8 mouse cellular contexts compared by ENCODE assay signal in the genomic region with DNA sequence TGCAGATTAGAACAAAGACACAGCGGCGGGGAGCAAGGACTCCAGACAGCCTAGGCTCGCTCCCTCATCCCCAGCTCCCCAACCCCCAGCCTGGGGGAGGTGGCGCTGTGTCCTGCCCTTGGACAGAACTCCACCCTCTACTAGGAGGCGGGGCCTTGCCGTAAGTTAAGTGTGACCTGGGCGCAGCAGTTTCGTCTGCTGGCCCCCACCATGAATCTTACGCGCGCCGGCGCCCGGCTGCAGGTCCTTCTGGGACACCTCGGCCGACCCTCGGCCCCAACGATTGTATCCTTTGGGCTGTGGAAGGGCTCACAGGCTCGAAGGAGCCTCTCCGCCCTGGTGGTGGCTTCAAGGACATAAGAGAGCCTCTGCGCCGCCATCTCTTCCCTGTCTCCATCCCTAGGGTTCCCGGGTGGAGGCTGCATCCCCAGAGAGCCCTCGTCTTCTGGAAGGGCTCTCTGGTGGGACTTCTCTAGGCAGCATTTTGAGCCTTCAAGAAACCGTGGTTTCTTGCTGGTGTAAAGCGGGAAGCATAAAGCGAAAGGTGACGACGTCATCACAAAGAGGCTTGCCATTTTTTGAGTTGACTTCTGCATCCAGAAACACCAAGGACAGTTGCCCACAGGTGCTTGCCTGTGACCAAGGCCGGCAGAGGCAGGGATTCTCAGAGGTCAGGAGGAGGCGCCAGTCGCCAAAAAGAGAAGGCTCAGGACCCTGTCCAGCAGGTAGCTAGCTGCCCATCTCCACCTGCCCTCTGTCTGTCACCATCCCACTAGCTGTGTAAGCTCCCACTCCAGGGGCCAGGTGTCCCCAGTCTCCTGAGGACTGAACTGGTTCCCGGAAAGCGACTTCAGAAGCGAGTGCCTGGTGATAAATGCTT. TPM values are rescaled to one million over a fixed set of nuclear protein-coding genes. Genes with fewer than 3 reads are reported as not detected.
A peak's percentile ranks its signal among the peaks of the same experiment; 100 is the strongest.
DNase-seq lines count a peak whose midpoint lies in the region; ATAC-seq and TF ChIP-seq lines count a peak whose summit lies in the region.

Gene Phyh, plus strand, starts transcription at position 160 of the 880 bp plus-strand sequence.

- WGBS in limb, embryonic 13.5 days = 7% methylated on average over 35 of the region's 35 CpGs
- 10% methylated on average over 35 of the region's 35 CpGs for WGBS in midbrain, embryonic 15.5 days

- peak within 1 kb of the TSS; percentile 94 for H3K4me3 ChIP-seq in bone marrow macrophage, adult 2 months (ENCODE audit: insufficient read depth, low read length)
- H3K4me3 ChIP-seq in embryonic fibroblast, embryonic 13.5 days (ENCODE audit: insufficient read depth, low read length) = peak within 1 kb of the TSS; percentile 53
- peak within 1 kb of the TSS; percentile 52 for H3K4me3 ChIP-seq in limb, embryonic 13.5 days
- peak within 1 kb of the TSS; percentile 49 for H3K4me3 ChIP-seq in midbrain, embryonic 15.5 days

- peak; percentile 50; the same call in 1 of the 2 replicates for TF ChIP-seq POLR2A in bone marrow macrophage, adult 2 months (IDR thresholded peaks at IDR 0.05; ENCODE audit: borderline replicate concordance, low read depth, low read length)
- peak; percentile 88 for TF ChIP-seq POLR2A in embryonic fibroblast, embryonic 13.5 days (IDR thresholded peaks at IDR 0.05; ENCODE audit: low read depth, low read length)

- DNase-seq in 3T3-L1 (ENCODE audit: low read depth, low spot score) = peak; percentile 71
- peak; percentile 92 for DNase-seq in heart, adult 9 months (ENCODE audit: low spot score in 2 of 2)
- DNase-seq in kidney, adult 9 months = peak; percentile 96
- peak; percentile 76 to 85 for DNase-seq in spleen, adult 18-20 months

- H3K4me2 ChIP-seq in limb, embryonic 13.5 days (replicated peaks) = peak within 1 kb of the TSS; percentile 67
- H3K4me2 ChIP-seq in midbrain, embryonic 15.5 days = peak within 1 kb of the TSS; percentile 76

- peaks cover 14% of the 10 kb centered on the region for H3K4me1 ChIP-seq in bone marrow macrophage, adult 2 months (ENCODE audit: control insufficient read depth, insufficient read depth, low read length)
- H3K4me1 ChIP-seq in embryonic fibroblast, embryonic 13.5 days (ENCODE audit: control insufficient read depth, insufficient read depth, low read length) = no peaks in the 10 kb centered on the region
- H3K4me1 ChIP-seq in limb, embryonic 13.5 days = peaks cover 17% of the 10 kb centered on the region
- H3K4me1 ChIP-seq in midbrain, embryonic 15.5 days = peaks cover 9% of the 10 kb centered on the region

- ATAC-seq in limb, embryonic 13.5 days (ENCODE audit: low FRiP score, low read depth) = peak; percentile 97
- peak; percentile 93 for ATAC-seq in midbrain, embryonic 15.5 days (replicated peaks)

- no peak for TF ChIP-seq CTCF in bone marrow macrophage, adult 2 months (IDR thresholded peaks at IDR 0.05; ENCODE audit: low read depth, low read length)
- peak; percentile 24; the same call in 1 of the 2 replicates for TF ChIP-seq CTCF in embryonic fibroblast, embryonic 13.5 days (IDR thresholded peaks at IDR 0.05; ENCODE audit: borderline replicate concordance, insufficient read depth, low read length)

- peak within 1 kb of the TSS; percentile 74 for H3K9ac ChIP-seq in limb, embryonic 13.5 days
- H3K9ac ChIP-seq in midbrain, embryonic 15.5 days = peak within 1 kb of the TSS; percentile 62

- H3K9me3 ChIP-seq in limb, embryonic 13.5 days = no peaks in the 10 kb centered on the region
- no peaks in the 10 kb centered on the region for H3K9me3 ChIP-seq in midbrain, embryonic 15.5 days

- H3K36me3 ChIP-seq in limb, embryonic 13.5 days = peaks cover 5% of the 10 kb centered on the region; the same call in 1 of the 2 replicates
- no peaks in the 10 kb centered on the region for H3K36me3 ChIP-seq in midbrain, embryonic 15.5 days (replicated peaks)

- peak within 1 kb of the TSS; percentile 59 for H3K27ac ChIP-seq in bone marrow macrophage, adult 2 months (ENCODE audit: insufficient read depth, low read depth, low read length)
- H3K27ac ChIP-seq in embryonic fibroblast, embryonic 13.5 days (ENCODE audit: insufficient read depth, low read length) = peak within 1 kb of the TSS; percentile 46; the same call in 1 of the 2 replicates
- H3K27ac ChIP-seq in limb, embryonic 13.5 days = peak within 1 kb of the TSS; percentile 52; the same call in 1 of the 2 replicates
- peak within 1 kb of the TSS; percentile 75 for H3K27ac ChIP-seq in midbrain, embryonic 15.5 days

- no peaks in the 10 kb centered on the region for H3K27me3 ChIP-seq in limb, embryonic 13.5 days
- no peaks in the 10 kb centered on the region for H3K27me3 ChIP-seq in midbrain, embryonic 15.5 days (replicated peaks)

RNA-seq across cellular contexts. Expression of gene Phyh, which starts in this region (rescaled TPM):
- polyA plus RNA-seq in bone marrow macrophage, adult 2 months (2012; ENCODE audit: insufficient read depth, insufficient read length, missing spikeins) = 52.6 and 64.4 TPM in 2 replicates
- polyA plus RNA-seq in embryonic fibroblast, embryonic 13.5 days (2011; ENCODE audit: insufficient read length, low read depth, missing spikeins) = 24.1 and 32.4 TPM in 2 replicates
- 55.0 and 56.7 TPM in 2 replicates for polyA plus RNA-seq in limb, embryonic 13.5 days (2015; fragmentation: Nextera tagmentation; extraction: Ambion mirVana)
- 70.2 and 71.6 TPM in 2 replicates for polyA plus RNA-seq in midbrain, embryonic 15.5 days (2015; fragmentation: Nextera tagmentation; extraction: Ambion mirVana)

Comparison
In these comparisons a context has a peak if more than half of its experiments do, and no peak if none do; other contexts are left out.
1. Peak in every context shown above with its lines: DNase-seq, ATAC-seq, H3K4me3 ChIP-seq and H3K27ac ChIP-seq.